Mouse (Mus musculus) intestine, postnatal 0 days (tissue): ENCODE data around the gene Cmklr1. TPM values are rescaled to one million over a fixed set of nuclear protein-coding genes. Genes with fewer than 3 reads are reported as not detected.
A peak's percentile ranks its signal among the peaks of the same experiment; 100 is the strongest.

Experiments
- ATAC-seq: fragments of 200-750 bp; cut with Nextera tagmentation; 2 replicates; pipeline ENCODE4 v1.8.0; 2017; ENCODE audit warnings: mild to moderate bottlenecking, moderate TSS enrichment, moderate library complexity
- H3K27ac ChIP-seq: fragments of 300-500 bp; sonication (generic); 2 replicates; pipeline ENCODE4 v1.5.1; 2014; ENCODE audit warnings: mild to moderate bottlenecking, low read depth, low read length, moderate library complexity
- H3K27me3 ChIP-seq: fragments of 300-500 bp; sonication (generic); replicated peaks from 2 replicates; pipeline ENCODE4 v1.6.1; 2014; ENCODE audit warnings: low read length, mixed read lengths; ENCODE audit not compliant: control insufficient read depth, insufficient read depth
- H3K36me3 ChIP-seq: fragments of 300-500 bp; sonication (generic); 2 replicates; pipeline ENCODE4 v1.6.1; 2014; ENCODE audit warnings: mild to moderate bottlenecking, moderate library complexity; ENCODE audit not compliant: control insufficient read depth, insufficient read depth
- H3K4me1 ChIP-seq: fragments of 300-500 bp; sonication (generic); replicated peaks from 2 replicates; pipeline ENCODE4 v1.6.1; 2014; ENCODE audit warnings: antibody characterized with exemption, low read length, mixed read lengths; ENCODE audit not compliant: control insufficient read depth, insufficient read depth
- H3K4me2 ChIP-seq: fragments of 300-500 bp; sonication (generic); replicated peaks from 2 replicates; pipeline ENCODE4 v1.6.1; 2014; ENCODE audit warnings: low read depth, mild to moderate bottlenecking, moderate library complexity
- H3K4me3 ChIP-seq: fragments of 300-500 bp; sonication (generic); 2 replicates; pipeline ENCODE4 v1.5.1; 2014; ENCODE audit warnings: low read depth, low read length
- H3K9ac ChIP-seq: fragments of 300-500 bp; sonication (generic); 2 replicates; pipeline ENCODE4 v1.6.1; 2014; ENCODE audit warnings: mild to moderate bottlenecking, low read depth, low read length
- H3K9me3 ChIP-seq: fragments of 300-500 bp; sonication (generic); 2 replicates; pipeline ENCODE4 v1.6.1; 2016; ENCODE audit warnings: mixed run types; ENCODE audit not compliant: control insufficient read depth
- CTCF ChIP-seq: sonication (generic); IDR thresholded peaks from 2 replicates; pipeline ENCODE4 v1.5.1; 2016; ENCODE audit warnings: low read depth, mild to moderate bottlenecking, control low read depth, antibody characterized with exemption, moderate library complexity
- WGBS: fragments of 180-500 bp; shearing (Covaris S2); extraction: QIAGEN DNeasy Blood & Tissue Kit; methylation state at CpG from one replicate; pipeline ENCODE4 v1.1.7; 2014; 5-methylcytosine and 5-hydroxymethylcytosine counted together
- polyA plus RNA-seq: library from polyadenylated mRNA; unstranded; fragments of >200 nt; fragmentation: Nextera tagmentation; extraction: Ambion mirVana; gene quantifications from 2 replicates; pipeline ENCODE4 v1.2.1, GENCODE M21; 2015

Cmklr1 gene
- polyA plus RNA-seq, 1 experiment from 2014 or later = 2.1 TPM

DNA sequence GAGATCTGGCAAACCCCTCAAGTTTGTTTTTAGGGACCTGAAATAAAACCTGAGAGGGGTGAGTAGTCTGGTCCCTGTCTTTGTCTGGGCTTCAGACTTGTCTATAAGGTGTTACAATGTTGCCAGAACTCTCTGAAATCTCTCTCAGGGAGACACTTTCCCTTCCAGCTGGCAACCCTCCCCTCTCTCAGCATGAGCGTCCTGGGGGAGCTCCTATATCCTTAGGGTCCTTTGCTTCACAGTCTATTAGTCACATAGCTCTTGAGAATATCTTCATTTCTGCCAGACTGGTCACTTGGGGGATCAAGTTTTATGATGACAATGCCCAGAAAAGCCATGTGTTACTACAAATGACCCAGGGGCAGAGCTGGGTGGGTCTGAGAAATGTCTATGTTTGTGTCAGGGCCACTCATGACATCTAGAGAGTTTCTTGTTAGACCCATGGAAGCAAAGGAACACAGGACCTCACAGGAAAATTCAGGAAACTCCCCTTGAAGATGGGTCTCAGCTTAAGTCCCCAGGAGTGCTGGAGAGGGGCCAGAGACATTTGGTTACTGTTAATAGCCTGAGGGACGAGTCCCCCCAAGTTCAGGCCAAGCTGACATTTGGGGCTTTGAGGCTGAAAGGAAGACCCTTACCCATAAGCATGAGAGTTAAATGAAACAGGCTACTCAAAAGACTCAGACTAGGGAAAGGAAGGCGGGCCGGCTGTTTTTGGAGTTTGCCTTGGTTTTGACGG is 66.6 kb downstream of the Cmklr1 start:
- no peak overlapping the region for H3K4me3 ChIP-seq
- WGBS = 74% methylated on average over 5 of the region's 5 CpGs

GRCm38 (mm10) chr5:113580801-113581200 is 69.4 kb downstream of the Cmklr1 start:
- no peak overlapping the region for H3K9ac ChIP-seq
- H3K4me3 ChIP-seq = no peak overlapping the region
- TF ChIP-seq CTCF = no peak
- WGBS = 42% methylated on average over 9 of the region's 9 CpGs
- H3K4me1 ChIP-seq = no peaks in the 10 kb centered on the region
- no peak overlapping the region for H3K4me2 ChIP-seq
- H3K36me3 ChIP-seq = no peaks in the 10 kb centered on the region
- no peak overlapping the region for H3K27ac ChIP-seq
- no peaks in the 10 kb centered on the region for H3K9me3 ChIP-seq
- ATAC-seq = no peak
- no peaks in the 10 kb centered on the region for H3K27me3 ChIP-seq

More for the DNA sequence above, 66.6 kb downstream of the Cmklr1 start:
- Histone ChIP-seq H3K4me2 (no peak overlapping the region), H3K4me1 (no peaks in the 10 kb centered on the region), H3K27me3 (no peaks in the 10 kb centered on the region), H3K9me3 (no peaks in the 10 kb centered on the region), H3K27ac (no peak overlapping the region), H3K36me3 (no peaks in the 10 kb centered on the region), H3K9ac (no peak overlapping the region)
- no peak for TF ChIP-seq CTCF
- no peak for ATAC-seq

GRCm38 (mm10) chr5:113580248-113580647 is 70.0 kb downstream of the Cmklr1 start:
- TF ChIP-seq CTCF = peak; percentile 71
- Histone ChIP-seq H3K9ac (no peak overlapping the region), H3K4me1 (no peaks in the 10 kb centered on the region), H3K27ac (no peak overlapping the region), H3K27me3 (no peaks in the 10 kb centered on the region), H3K36me3 (no peaks in the 10 kb centered on the region), H3K4me3 (no peak overlapping the region), H3K9me3 (no peaks in the 10 kb centered on the region), H3K4me2 (no peak overlapping the region)
- 51% methylated on average over 8 of the region's 8 CpGs for WGBS
- ATAC-seq = no peak

GRCm38 (mm10) chr5:113579128-113579527 is 71.1 kb downstream of the Cmklr1 start:
- no peak overlapping the region for H3K9ac ChIP-seq
- no peaks in the 10 kb centered on the region for H3K4me1 ChIP-seq
- H3K4me2 ChIP-seq = no peak overlapping the region
- no peak for TF ChIP-seq CTCF
- no peaks in the 10 kb centered on the region for H3K27me3 ChIP-seq
- H3K4me3 ChIP-seq = no peak overlapping the region
- H3K36me3 ChIP-seq = no peaks in the 10 kb centered on the region
- ATAC-seq = no peak
- WGBS = 66% methylated on average over 4 of the region's 4 CpGs
- H3K27ac ChIP-seq = no peak overlapping the region
- H3K9me3 ChIP-seq = no peaks in the 10 kb centered on the region

DNA sequence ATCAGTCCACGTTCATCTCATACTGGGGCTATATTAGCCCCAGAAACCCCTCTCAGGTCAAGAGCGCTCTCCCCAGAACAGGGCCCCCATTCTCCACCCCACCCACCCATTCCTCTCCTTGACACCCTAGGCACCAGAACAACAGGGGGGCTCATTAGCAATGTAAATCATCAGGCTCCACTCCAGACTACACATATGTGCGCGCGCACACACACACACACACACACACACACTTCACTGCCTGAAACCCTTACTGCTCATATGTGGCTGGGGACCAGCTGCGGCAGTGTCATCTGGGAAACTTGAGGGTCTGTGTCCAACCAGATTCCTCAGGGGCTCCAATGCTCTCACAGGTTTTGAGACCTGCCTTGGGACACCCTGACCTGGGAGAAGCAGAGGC is 71.8 kb downstream of the Cmklr1 start:
- no peaks in the 10 kb centered on the region for H3K9me3 ChIP-seq
- 81% methylated on average over 6 of the region's 6 CpGs for WGBS
- TF ChIP-seq CTCF = no peak
- no peaks in the 10 kb centered on the region for H3K4me1 ChIP-seq
- H3K4me3 ChIP-seq = no peak overlapping the region
- H3K27ac ChIP-seq = no peak overlapping the region
- H3K27me3 ChIP-seq = no peaks in the 10 kb centered on the region
- ATAC-seq = no peak
- no peaks in the 10 kb centered on the region; the same call in 1 of the 2 replicates for H3K36me3 ChIP-seq
- no peak overlapping the region for H3K4me2 ChIP-seq
- no peak overlapping the region for H3K9ac ChIP-seq

GRCm38 (mm10) chr5:113577555-113577954 is 72.7 kb downstream of the Cmklr1 start:
- Histone ChIP-seq H3K4me2 (no peak overlapping the region), H3K9ac (no peak overlapping the region), H3K27me3 (no peaks in the 10 kb centered on the region), H3K4me1 (no peaks in the 10 kb centered on the region), H3K27ac (no peak overlapping the region), H3K36me3 (no peaks in the 10 kb centered on the region; the same call in 1 of the 2 replicates), H3K4me3 (no peak overlapping the region), H3K9me3 (no peaks in the 10 kb centered on the region)
- ATAC-seq = no peak
- WGBS = 84% methylated on average over 7 of the region's 7 CpGs
- no peak for TF ChIP-seq CTCF
